Mouse (Mus musculus) urinary bladder, adult 2 months (tissue): ENCODE measurements around the gene Arhgdia. TPM values are rescaled to one million over a fixed set of nuclear protein-coding genes. Genes with fewer than 3 reads are reported as not detected.
"Not testable (repeated sequence)": the region's sequence is repeated elsewhere in the genome, so short reads cannot be mapped to it uniquely, and the experiment has no call there.

Source experiments
- DNase-seq: peaks from one replicate; pipeline ENCODE4 v3.0.0; 2022; ENCODE audit warnings: low spot score
- polyA plus RNA-seq: library from polyadenylated mRNA; depleted of rRNA; stranded (reverse); fragments of >200 nt; gene quantifications from 2 replicates; pipeline ENCODE4 v1.2.3, GENCODE M21; 2012

Arhgdia gene
- polyA plus RNA-seq, 1 experiment, result 409 TPM

DNA sequence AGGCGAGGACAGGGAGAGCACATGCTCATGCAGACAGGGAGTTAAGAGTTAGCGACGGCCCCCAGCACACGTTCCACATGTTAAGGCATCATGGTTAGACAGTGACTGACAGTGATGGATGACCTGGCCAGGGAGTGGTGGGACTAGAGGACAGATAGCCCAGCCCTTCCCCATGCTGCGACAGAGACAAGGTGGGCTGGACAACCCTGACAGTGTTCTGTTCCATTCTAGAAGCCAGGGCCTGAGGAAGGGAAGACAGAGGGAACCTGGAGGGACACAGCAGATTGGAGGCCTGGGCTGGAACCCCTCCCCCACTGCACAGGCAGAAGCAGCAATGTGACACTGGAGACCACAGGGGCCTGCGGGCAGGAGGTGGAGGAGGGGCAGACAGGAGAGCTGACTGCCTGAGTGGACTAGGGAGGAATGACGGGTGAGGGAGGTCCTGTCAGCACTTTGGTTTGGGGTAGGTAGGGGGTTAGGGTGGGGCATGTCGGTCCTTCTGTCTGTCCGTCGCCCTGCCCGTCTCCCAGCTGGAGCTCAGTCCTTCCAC is 2.7 kb downstream of the Arhgdia start:
- DNase-seq, result no peak

GRCm38 (mm10) chr11:120578024-120578693 is 3.3 kb downstream of the Arhgdia start:
- no peak for DNase-seq

GRCm38 (mm10) chr11:120577211-120578023 is 4.0 kb downstream of the Arhgdia start:
- DNase-seq, result no peak

- no peak for DNase-seq
Measured at GRCm38 (mm10) chr11:120576365-120576981, 5.0 kb downstream of the Arhgdia start.

- DNase-seq, result no peak
Measured at GRCm38 (mm10) chr11:120575940-120576339, 5.5 kb downstream of the Arhgdia start.

DNA sequence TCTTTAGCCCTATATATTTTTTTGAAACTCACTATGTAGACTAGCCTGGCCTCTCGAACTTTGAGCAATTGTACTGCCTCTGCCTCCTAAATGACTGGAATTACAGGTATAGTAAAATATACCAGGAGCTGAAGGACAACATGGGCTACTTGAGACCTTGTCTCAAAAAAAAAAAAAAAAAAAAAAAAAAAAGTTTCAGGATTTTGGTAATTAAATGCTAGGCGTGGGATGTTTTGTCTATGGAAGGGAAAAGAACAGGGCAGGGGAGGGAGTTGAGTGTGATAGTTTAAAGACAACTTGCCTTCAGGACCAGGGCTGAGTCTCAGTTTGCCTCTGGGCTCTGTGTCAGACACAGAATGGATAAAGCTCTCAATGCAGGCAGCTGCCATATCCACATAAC is 6.4 kb downstream of the Arhgdia start:
- DNase-seq, result no peak

DNA sequence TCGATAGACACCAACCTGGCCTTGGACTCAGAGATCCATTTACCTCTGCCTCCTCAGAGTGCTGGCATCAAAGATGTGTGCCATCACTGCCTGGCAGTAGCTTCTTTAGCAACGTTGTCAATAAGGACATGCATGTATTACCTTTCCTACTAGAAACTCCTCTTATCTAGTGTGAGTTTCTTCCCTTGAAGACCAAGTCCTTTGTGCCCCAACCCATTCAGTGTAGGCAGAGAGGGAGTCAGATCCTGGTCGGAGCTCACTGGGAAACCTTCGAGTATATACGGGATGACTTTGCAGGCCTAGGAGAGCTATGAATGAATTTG is 7.2 kb downstream of the Arhgdia start:
- no peak for DNase-seq

- DNase-seq, result no peak
Measured at GRCm38 (mm10) chr11:120573585-120574277, 7.7 kb downstream of the Arhgdia start.

GRCm38 (mm10) chr11:120572752-120573584 is 8.5 kb downstream of the Arhgdia start, which contains the start of gene P4hb:
TSS of gene P4hb (minus strand) at chr11:120573253.
- DNase-seq, result peak; percentile 99

DNA sequence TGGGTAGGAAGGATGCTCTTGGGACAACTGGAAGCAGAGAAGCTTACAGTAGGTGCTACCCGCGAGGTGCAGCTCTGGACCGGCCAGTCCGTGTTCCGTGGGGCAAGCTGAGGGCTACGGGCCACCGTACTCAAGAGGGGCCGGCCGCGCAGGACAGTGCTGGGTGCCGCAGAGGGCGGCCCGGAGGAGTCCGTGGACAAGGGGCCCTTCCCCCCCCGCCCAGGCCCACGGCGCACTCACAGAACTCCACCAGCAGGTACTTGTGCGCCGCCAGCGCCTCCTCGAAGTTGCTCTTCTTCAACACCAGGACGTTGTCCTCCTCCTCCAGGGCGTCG is 9.0 kb downstream of the Arhgdia start:
- no peak for DNase-seq

- DNase-seq, result no peak
Measured at GRCm38 (mm10) chr11:120571754-120572416, 9.5 kb downstream of the Arhgdia start.

GRCm38 (mm10) chr11:120571122-120571521 is 10.3 kb downstream of the Arhgdia start:
- DNase-seq, result no peak

DNA sequence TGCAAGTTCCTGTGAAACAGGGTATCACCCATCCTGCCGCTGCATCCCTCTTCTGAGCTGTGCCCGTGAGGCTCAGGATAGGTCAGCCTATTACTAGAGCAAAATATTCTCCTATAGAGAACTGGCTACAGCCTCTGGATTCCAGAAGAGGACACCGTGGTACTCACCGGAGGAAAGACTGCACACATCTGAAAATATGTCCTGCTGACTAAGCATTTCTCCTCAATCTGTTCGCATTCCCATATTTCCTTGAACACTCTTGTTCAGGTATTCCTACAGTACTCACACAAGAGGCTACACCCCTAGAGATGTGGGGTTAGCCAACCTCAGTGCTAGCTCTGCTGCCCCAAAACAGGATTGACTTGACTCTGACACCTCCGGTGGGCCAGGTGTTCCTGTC is 13.1 kb downstream of the Arhgdia start:
- no peak for DNase-seq

DNA sequence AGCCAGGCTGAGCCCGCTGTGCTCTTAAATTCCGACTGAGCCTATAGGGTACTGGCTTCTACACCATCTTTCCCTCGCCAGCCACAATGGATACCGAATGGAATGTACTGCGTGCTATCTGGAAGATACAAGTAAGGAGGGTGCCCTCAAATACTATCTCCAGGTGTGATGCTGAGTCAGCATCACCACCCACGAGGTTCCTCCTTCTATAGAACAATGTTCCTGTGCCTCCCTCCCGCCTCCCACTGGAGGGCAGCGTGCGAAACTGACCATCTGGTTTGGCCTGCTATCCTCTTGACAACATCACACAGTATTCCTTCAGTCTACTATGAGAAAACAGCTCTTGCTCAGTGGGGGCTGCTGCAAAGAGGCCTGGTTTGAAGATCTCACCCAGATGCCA is 16.3 kb downstream of the Arhgdia start:
- no peak for DNase-seq

GRCm38 (mm10) chr11:120562949-120563348 is 18.5 kb downstream of the Arhgdia start:
- no peak for DNase-seq

DNA sequence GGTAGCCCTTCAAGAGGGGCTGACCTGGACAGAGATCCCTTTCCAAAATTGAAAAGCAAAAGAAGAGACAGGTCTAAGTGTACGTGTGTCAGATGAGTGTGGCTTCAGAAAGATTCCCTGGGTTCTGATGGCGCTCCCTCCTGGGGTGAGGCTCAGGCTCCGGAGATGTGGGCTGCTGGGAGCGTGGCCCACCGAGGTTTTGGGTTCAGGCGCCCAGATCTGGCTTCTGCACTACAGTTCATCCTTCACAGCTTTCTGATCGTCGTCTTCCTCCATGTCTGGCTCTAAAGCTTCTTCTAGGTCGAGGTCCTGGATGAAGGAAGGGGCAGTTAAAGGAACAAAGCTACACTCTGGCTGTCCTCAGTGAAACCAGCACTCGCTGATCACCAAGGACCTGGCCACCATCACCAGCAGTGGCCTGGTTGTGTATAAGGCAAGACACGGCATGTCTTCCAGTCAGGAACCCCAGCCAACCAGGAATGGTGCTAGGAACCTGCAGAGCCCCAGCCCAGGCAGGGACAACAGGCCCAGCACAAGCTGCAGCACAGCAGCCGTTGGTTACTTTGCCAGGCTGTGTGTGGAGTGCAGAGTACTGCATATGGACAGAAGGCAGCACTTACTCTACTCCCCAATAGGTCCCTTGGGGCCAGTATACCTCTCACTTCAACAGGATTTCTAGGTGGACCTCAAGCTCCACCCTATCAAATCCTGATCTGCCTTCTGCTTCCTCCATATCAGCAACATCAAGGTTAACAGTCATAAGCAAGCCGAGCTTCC is 20.3 kb downstream of the Arhgdia start:
- no peak for DNase-seq

DNA sequence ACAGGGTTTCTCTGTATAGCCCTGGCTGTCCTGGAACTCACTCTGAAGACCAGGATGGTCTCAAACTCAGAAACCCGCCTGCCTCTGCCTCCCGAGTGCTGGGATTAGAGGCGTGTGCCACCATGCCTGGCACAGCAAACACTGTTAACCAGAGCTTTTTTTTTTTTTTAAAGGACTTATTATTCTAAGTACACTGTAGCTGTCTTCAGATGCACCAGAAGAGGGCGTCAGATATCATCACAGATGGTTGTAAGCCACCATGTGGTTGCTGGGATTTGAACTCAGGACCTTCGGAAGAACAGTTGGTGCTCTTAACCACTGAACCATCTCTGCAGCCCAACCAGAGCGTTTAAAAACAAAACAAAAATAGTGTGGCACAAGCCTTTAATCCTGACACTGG is 22.6 kb downstream of the Arhgdia start:
- not testable (repeated sequence) for DNase-seq

DNA sequence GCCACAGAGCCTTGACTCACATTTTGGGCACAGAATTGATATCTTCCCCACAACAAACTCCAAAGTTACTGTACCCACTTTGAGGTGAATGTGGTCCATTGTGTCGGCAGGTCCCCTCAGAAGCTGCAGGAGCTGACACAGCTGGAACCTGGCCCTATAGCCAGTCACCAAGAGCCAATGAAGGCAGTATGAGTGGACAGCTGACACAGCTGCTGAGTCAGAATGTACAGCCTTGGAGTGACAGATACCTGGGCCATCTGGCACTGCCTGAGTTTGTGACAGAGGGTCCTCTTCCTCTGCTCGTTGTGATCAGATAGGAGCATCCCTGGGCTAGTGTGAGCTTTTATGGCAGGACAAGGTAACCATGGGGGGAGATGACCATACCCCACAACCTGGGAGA is 26.2 kb downstream of the Arhgdia start:
- DNase-seq, result no peak

DNA sequence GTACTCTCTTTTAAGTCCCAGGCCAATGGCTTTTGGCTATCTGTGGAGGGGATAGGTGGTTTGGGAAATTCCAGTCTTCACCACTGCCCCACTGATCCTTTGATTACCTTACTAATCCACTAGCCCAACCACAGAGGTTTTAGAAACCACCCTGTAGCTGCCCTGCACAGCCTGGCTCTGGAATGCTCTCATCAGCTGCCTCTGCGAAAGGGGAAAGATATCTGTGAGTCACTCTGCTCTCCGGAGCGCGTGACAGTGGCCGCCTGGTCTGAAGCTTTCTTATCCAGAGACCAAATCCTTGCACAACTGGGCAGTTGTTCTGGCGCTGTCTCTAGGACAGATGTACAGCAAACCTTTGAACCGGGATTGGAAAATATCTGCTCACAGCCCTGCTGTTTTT is 26.6 kb downstream of the Arhgdia start:
- no peak for DNase-seq

DNA sequence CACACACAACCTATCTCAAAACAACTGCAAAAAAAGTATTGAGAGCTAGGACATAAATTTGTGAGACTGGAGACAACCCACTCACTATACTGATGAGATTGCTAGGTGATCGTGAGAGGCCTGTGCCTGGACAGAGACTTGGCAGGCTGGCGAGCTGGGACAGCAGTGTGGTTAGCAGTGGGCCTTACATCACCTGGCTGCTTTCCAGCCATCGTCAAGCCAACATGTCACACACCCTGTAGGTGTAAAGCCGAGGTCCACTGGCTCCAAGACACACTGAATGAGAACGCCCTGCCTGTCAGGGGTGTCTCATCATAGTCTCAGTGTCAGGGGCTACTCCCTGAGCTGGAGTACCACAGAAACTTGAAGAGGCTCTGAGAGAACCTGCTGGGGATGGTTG is 28.7 kb downstream of the Arhgdia start:
- no peak for DNase-seq
